Mouse (Mus musculus) CH12.LX (cell line): ENCODE measurements around the gene Pde4dip. TPM values are rescaled to one million over a fixed set of nuclear protein-coding genes. Genes with fewer than 3 reads are reported as not detected.

ENCODE experiments used
- DNase-seq: peaks from one replicate; pipeline ENCODE4 v3.0.0-alpha.2; 2013; ENCODE audit errors: extremely low read depth
- H3K27ac ChIP-seq: 2 replicates; pipeline ENCODE4 v1.5.1; 2012; ENCODE audit warnings: low read depth, mild to moderate bottlenecking, control low read depth, moderate library complexity; ENCODE audit not compliant: insufficient read depth
- H3K27me3 ChIP-seq: replicated peaks from 2 replicates; pipeline ENCODE3; 2012; ENCODE audit warnings: inconsistent platforms
- H3K36me3 ChIP-seq, 2 experiments: replicated peaks in 1 of 2; 2 replicates each; pipeline versions ENCODE3 to v1.6.1; 2012; ENCODE audit warnings: inconsistent platforms in 1 of 2, low read length in 1 of 2, mild to moderate bottlenecking in 1 of 2, mixed read lengths in 1 of 2, moderate library complexity in 1 of 2; ENCODE audit not compliant: control insufficient read depth in 1 of 2, insufficient read depth in 1 of 2
- H3K4me1 ChIP-seq, 2 experiments: 2 replicates each; pipeline ENCODE4 v1.6.1; 2012; ENCODE audit warnings: inconsistent platforms in 1 of 2, moderate library complexity in 1 of 2; ENCODE audit not compliant: insufficient read depth in 2 of 2, control insufficient read depth in 1 of 2
- H3K4me2 ChIP-seq: 2 replicates; pipeline ENCODE4 v1.6.1; 2012; ENCODE audit warnings: low read depth, mild to moderate bottlenecking, control low read depth; ENCODE audit not compliant: poor library complexity, insufficient read depth, severe bottlenecking
- H3K4me3 ChIP-seq, 3 experiments: fragments of 150-350 bp in 1 of 3; sonication (generic) in 1 of 3; replicated peaks in 1 of 3; 2 replicates each; pipeline versions ENCODE3 to v1.5.1; 2011 to 2012; ENCODE audit warnings: low read depth in 2 of 3, low read length in 2 of 3, mild to moderate bottlenecking in 2 of 3, moderate library complexity in 2 of 3, control low read depth in 1 of 3, improper control_type of control experiment in 1 of 3, inconsistent platforms in 1 of 3, mixed read lengths in 1 of 3; ENCODE audit not compliant: poor library complexity in 1 of 3
- H3K79me2 ChIP-seq: replicated peaks from 2 replicates; pipeline ENCODE4 v1.6.1; 2012; ENCODE audit warnings: mild to moderate bottlenecking, moderate library complexity; ENCODE audit not compliant: control insufficient read depth, poor library complexity, insufficient read depth, severe bottlenecking; ENCODE audit errors: extremely low read depth
- H3K9ac ChIP-seq: 2 replicates; pipeline ENCODE4 v1.6.1; 2012; ENCODE audit warnings: low read depth, mild to moderate bottlenecking, control low read depth, moderate library complexity; ENCODE audit not compliant: insufficient read depth
- H3K9me3 ChIP-seq: replicated peaks from 2 replicates; pipeline ENCODE3; 2012; ENCODE audit warnings: low read length, inconsistent platforms, mixed read lengths
- CHD2 ChIP-seq: IDR thresholded peaks from 2 replicates; pipeline ENCODE4 v1.6.1; 2011; ENCODE audit warnings: low read length, improper control_type of control experiment
- ETS1 ChIP-seq: conservative IDR thresholded peaks from 2 replicates; pipeline ENCODE4 v1.6.1; 2012; ENCODE audit warnings: low read depth, mild to moderate bottlenecking, inconsistent platforms, low read length, improper control_type of control experiment, moderate library complexity
- HCFC1 ChIP-seq: IDR thresholded peaks from 2 replicates; pipeline ENCODE4 v1.6.1; 2012; ENCODE audit warnings: low read depth, mild to moderate bottlenecking, inconsistent platforms, low read length, improper control_type of control experiment
- MAX ChIP-seq: IDR thresholded peaks from 2 replicates; pipeline ENCODE4 v1.6.1; 2011; ENCODE audit warnings: low read length, improper control_type of control experiment
- MAZ ChIP-seq: IDR thresholded peaks from 2 replicates; pipeline ENCODE4 v1.6.1; 2012; ENCODE audit warnings: low read depth, mild to moderate bottlenecking, inconsistent platforms, low read length, improper control_type of control experiment, moderate library complexity
- MEF2A ChIP-seq: IDR thresholded peaks from 2 replicates; pipeline ENCODE4 v1.6.1; 2014; ENCODE audit warnings: low read depth, mild to moderate bottlenecking, inconsistent platforms, low read length, improper control_type of control experiment, borderline replicate concordance
- MXI1 ChIP-seq: IDR thresholded peaks from 2 replicates; pipeline ENCODE4 v1.6.1; 2011; ENCODE audit warnings: mild to moderate bottlenecking, low read depth, low read length, improper control_type of control experiment
- MYC ChIP-seq: IDR thresholded peaks from 2 replicates; pipeline ENCODE4 v1.6.1; 2011; ENCODE audit warnings: low read depth, mild to moderate bottlenecking, improper control_type of control experiment, low read length
- NELFE ChIP-seq: IDR thresholded peaks from 2 replicates; pipeline ENCODE4 v1.6.1; 2011; ENCODE audit warnings: low read depth, low read length, improper control_type of control experiment
- POLR2A ChIP-seq: IDR thresholded peaks from 2 replicates; pipeline ENCODE4 v1.6.1; 2011; ENCODE audit warnings: low read depth, mild to moderate bottlenecking, improper control_type of control experiment, low read length
- RCOR1 ChIP-seq: conservative IDR thresholded peaks from 2 replicates; pipeline ENCODE4 v1.6.1; 2012; ENCODE audit warnings: low read depth, mild to moderate bottlenecking, inconsistent platforms, low read length, improper control_type of control experiment
- SIN3A ChIP-seq: IDR thresholded peaks from 2 replicates; pipeline ENCODE4 v1.6.1; 2012; ENCODE audit warnings: low read length, improper control_type of control experiment, inconsistent platforms
- TBP ChIP-seq: conservative IDR thresholded peaks from 2 replicates; pipeline ENCODE4 v1.6.1; 2011; ENCODE audit warnings: low read depth, low read length, improper control_type of control experiment
- TCF12 ChIP-seq: IDR thresholded peaks from 2 replicates; pipeline ENCODE4 v1.6.1; 2014; ENCODE audit warnings: low read depth, mild to moderate bottlenecking, inconsistent platforms, low read length, improper control_type of control experiment
- ZNF384 ChIP-seq: IDR thresholded peaks from 2 replicates; pipeline ENCODE4 v1.6.1; 2012; ENCODE audit warnings: low read depth, low read length, improper control_type of control experiment, inconsistent platforms
- dilution Hi-C: fragments of 300-500 bp; cut with MboI; formaldehyde crosslinking; loops from 2 replicates; pipeline ENCODE4 v1.14.3; 2020; ENCODE audit warnings: low sequenced_read_pairs; ENCODE audit not compliant: extremely low pct_unique_long_range_greater_than_20kb, extremely low pct_ligation_motif_present
- in situ Hi-C: fragments of 300-500 bp; cut with MboI; formaldehyde crosslinking; loops from 3 replicates; pipeline ENCODE4 v1.14.3; 2019; ENCODE audit warnings: low sequenced_read_pairs, low pct_ligation_motif_present, low pct_unique_long_range_greater_than_20kb, mixed read lengths
- polyA plus RNA-seq: library from polyadenylated mRNA; unstranded; fragments of >175 nt; gene quantifications from 2 replicates; pipeline ENCODE4 v1.2.1, GENCODE M21; 2012; ENCODE audit warnings: low read depth; ENCODE audit not compliant: insufficient read length
- total RNA-seq, 2 experiments: library from RNA; depleted of rRNA; stranded (reverse); fragments of 300-350 nt in 1 of 2; fragments of >200 nt in 1 of 2; gene quantifications; 2 replicates each; pipeline ENCODE4 v1.2.3; 2012 to 2014

The Pde4dip gene
- total and polyA plus RNA-seq, 3 experiments, result 12.4 to 21.7 (median 15.2) TPM

- TF ChIP-seq CHD2 (no peak), HCFC1 (peak; percentile 97)
- TF ChIP-seq, all 38 proteins: peak for 20
Measured at GRCm38 (mm10) chr3:97767771-97768762, 120.4 kb downstream of the Pde4dip start (continued).

- peaks cover 0 to 38% of the 10 kb centered on the region in 2 experiments; a peak in 2 of 4 replicates for H3K4me1 ChIP-seq
- peak overlapping the region; percentile 53 for H3K9ac ChIP-seq
- dilution Hi-C loops, result no loop called here
- in situ Hi-C loops, result loop anchor here (5.0 to 25.0 kb wide), 3 partner anchors 85 to 570 kb away; partner anchors contain the start of gene Phgdh
- H3K9me3 ChIP-seq, result no peaks in the 10 kb centered on the region
- peaks cover 16% of the 10 kb centered on the region; the same call in 1 of the 2 replicates for H3K79me2 ChIP-seq
- peak overlapping the region; percentile 74 for H3K4me2 ChIP-seq
- peak overlapping the region; percentile 73 to 93 (median 80) for H3K4me3 ChIP-seq
- no peaks in the 10 kb centered on the region for H3K27me3 ChIP-seq
- DNase-seq, result no peak
- TF ChIP-seq TBP, result 0 out of 2 replicates have a peak, but pooled peaks have one; percentile 12
- TF ChIP-seq SIN3A, result peak; percentile 45
- no peak for TF ChIP-seq ZNF384
- peak; percentile 27 for TF ChIP-seq MXI1
- TF ChIP-seq MAX, result peak; percentile 47; the same call in 1 of the 2 replicates
- TF ChIP-seq MYC, result no peak
- TF ChIP-seq RCOR1, result 0 out of 2 replicates have a peak, but pooled peaks have one; percentile 29
- H3K36me3 ChIP-seq, result peaks cover 0 to 21% of the 10 kb centered on the region in 2 experiments
- H3K27ac ChIP-seq, result peak overlapping the region; percentile 40; the same call in 1 of the 2 replicates
Measured at GRCm38 (mm10) chr3:97767041-97767770, 121.3 kb downstream of the Pde4dip start.

GRCm38 (mm10) chr3:97766459-97766858, 122.0 kb downstream of the Pde4dip start:
- H3K36me3 ChIP-seq, result peaks cover 0 to 28% of the 10 kb centered on the region in 2 experiments
- peak overlapping the region; percentile 74 for H3K4me2 ChIP-seq
- H3K4me3 ChIP-seq, result peak overlapping the region; percentile 73 to 93 (median 80)
- dilution Hi-C loops, result no loop called here
- peaks cover 0 to 45% of the 10 kb centered on the region in 2 experiments; a peak in 2 of 4 replicates for H3K4me1 ChIP-seq
- H3K9me3 ChIP-seq, result no peaks in the 10 kb centered on the region
- TF ChIP-seq MAZ (no peak), ETS1 (no peak), TCF12 (0 out of 2 replicates have a peak, but pooled peaks have one; percentile 4), NELFE (no peak), POLR2A (no peak), MAX (no peak), MEF2A (no peak), RCOR1 (no peak)
- DNase-seq, result no peak
- in situ Hi-C loops, result loop anchor here (5.0 to 25.0 kb wide), 3 partner anchors 84 to 571 kb away; partner anchors contain the start of gene Phgdh
- H3K27me3 ChIP-seq, result no peaks in the 10 kb centered on the region
- peak overlapping the region; percentile 53 for H3K9ac ChIP-seq
- H3K79me2 ChIP-seq, result peaks cover 16% of the 10 kb centered on the region; the same call in 1 of the 2 replicates
- H3K27ac ChIP-seq, result no peak overlapping the region
